Mouse (Mus musculus): ENCODE results near the gene Olfr229. TPM values are rescaled to one million over a fixed set of nuclear protein-coding genes. Genes with fewer than 3 reads are reported as not detected.
"Not testable (repeated sequence)": the region's sequence is repeated elsewhere in the genome, so short reads cannot be mapped to it uniquely, and the experiment has no call there.

Olfr229 gene
- polyA plus RNA-seq, 1 experiment from 2014 or later: not detected

GRCm38 (mm10) chr9:39928837-39929236 is 21.7 kb downstream of the Olfr229 start:
- H3K4me1 ChIP-seq (ENCODE audit: control insufficient read depth in 2 of 2, insufficient read depth in 2 of 2, low read length in 2 of 2); H3K9me3 ChIP-seq (ENCODE audit: control insufficient read depth, low read length); H3K27ac ChIP-seq (replicated peaks in 1 of 2; ENCODE audit: control insufficient read depth in 1 of 2, insufficient read depth in 1 of 2, low read depth in 2 of 2, low read length in 2 of 2); H3K4me2 ChIP-seq (ENCODE audit: low read length); ATAC-seq (ENCODE audit: insufficient number of reproducible peaks, insufficient read depth, low FRiP score, low read depth); H3K36me3 ChIP-seq (ENCODE audit: control insufficient read depth, insufficient read depth, low read length); H3K9ac ChIP-seq (ENCODE audit: low read length); H3K4me3 ChIP-seq (ENCODE audit: control insufficient read depth in 1 of 2, insufficient read depth in 1 of 2, low read depth in 1 of 2, low read length in 2 of 2); H3K27me3 ChIP-seq (ENCODE audit: control insufficient read depth, insufficient read depth, low read length): not testable (repeated sequence)
- WGBS: 52% methylated on average over 1 of the region's 1 CpGs

- no peaks in the 10 kb centered on the region for H3K9me3 ChIP-seq (ENCODE audit: control insufficient read depth, low read length)
- H3K4me2 ChIP-seq (ENCODE audit: low read length): no peak within 1 kb of the TSS
- no peak within 1 kb of the TSS for H3K4me3 ChIP-seq (ENCODE audit: control insufficient read depth in 1 of 2, insufficient read depth in 1 of 2, low read depth in 1 of 2, low read length in 2 of 2)
- no peak for ATAC-seq (ENCODE audit: insufficient number of reproducible peaks, insufficient read depth, low FRiP score, low read depth)
- H3K4me1 ChIP-seq (ENCODE audit: control insufficient read depth in 2 of 2, insufficient read depth in 2 of 2, low read length in 2 of 2): no peaks in the 10 kb centered on the region
- H3K36me3 ChIP-seq (ENCODE audit: control insufficient read depth, insufficient read depth, low read length): no peaks in the 10 kb centered on the region
- WGBS: 86% methylated on average over 1 of the region's 1 CpGs
- H3K27ac ChIP-seq (replicated peaks in 1 of 2; ENCODE audit: control insufficient read depth in 1 of 2, insufficient read depth in 1 of 2, low read depth in 2 of 2, low read length in 2 of 2): no peak within 1 kb of the TSS
- H3K9ac ChIP-seq (ENCODE audit: low read length): no peak within 1 kb of the TSS
- H3K27me3 ChIP-seq (ENCODE audit: control insufficient read depth, insufficient read depth, low read length): no peaks in the 10 kb centered on the region
Measured at GRCm38 (mm10) chr9:39937201-39937600, 30.1 kb downstream of the Olfr229 start, which contains the start of gene Olfr974. Gene Olfr974 (plus strand): TSS chr9:39937501.

- Histone ChIP-seq H3K4me1 (ENCODE audit: control insufficient read depth in 2 of 2, insufficient read depth in 2 of 2, low read length in 2 of 2) (no peaks in the 10 kb centered on the region), H3K4me3 (ENCODE audit: control insufficient read depth in 1 of 2, insufficient read depth in 1 of 2, low read depth in 1 of 2, low read length in 2 of 2) (no peak within 1 kb of the TSS), H3K27me3 (ENCODE audit: control insufficient read depth, insufficient read depth, low read length) (no peaks in the 10 kb centered on the region), H3K9me3 (ENCODE audit: control insufficient read depth, low read length) (no peaks in the 10 kb centered on the region), H3K36me3 (ENCODE audit: control insufficient read depth, insufficient read depth, low read length) (no peaks in the 10 kb centered on the region), H3K9ac (ENCODE audit: low read length) (no peak within 1 kb of the TSS), H3K4me2 (ENCODE audit: low read length) (no peak within 1 kb of the TSS), H3K27ac (replicated peaks in 1 of 2; ENCODE audit: control insufficient read depth in 1 of 2, insufficient read depth in 1 of 2, low read depth in 2 of 2, low read length in 2 of 2) (no peak within 1 kb of the TSS)
- ATAC-seq (ENCODE audit: insufficient number of reproducible peaks, insufficient read depth, low FRiP score, low read depth): no peak
- WGBS: 79% methylated on average over 1 of the region's 1 CpGs
Measured at GRCm38 (mm10) chr9:39951946-39952345, 44.8 kb downstream of the Olfr229 start, which contains the start of gene Olfr975. Gene Olfr975 (minus strand): TSS chr9:39952046.

- not testable (repeated sequence) for H3K27ac ChIP-seq (replicated peaks in 1 of 2; ENCODE audit: control insufficient read depth in 1 of 2, insufficient read depth in 1 of 2, low read depth in 2 of 2, low read length in 2 of 2); ATAC-seq (ENCODE audit: insufficient number of reproducible peaks, insufficient read depth, low FRiP score, low read depth); H3K4me1 ChIP-seq (ENCODE audit: control insufficient read depth in 2 of 2, insufficient read depth in 2 of 2, low read length in 2 of 2); H3K4me3 ChIP-seq (ENCODE audit: control insufficient read depth in 1 of 2, insufficient read depth in 1 of 2, low read depth in 1 of 2, low read length in 2 of 2); H3K4me2 ChIP-seq (ENCODE audit: low read length); H3K36me3 ChIP-seq (ENCODE audit: control insufficient read depth, insufficient read depth, low read length); H3K9ac ChIP-seq (ENCODE audit: low read length); H3K9me3 ChIP-seq (ENCODE audit: control insufficient read depth, low read length); H3K27me3 ChIP-seq (ENCODE audit: control insufficient read depth, insufficient read depth, low read length)
- 68% methylated on average over 6 of the region's 9 CpGs for WGBS
Measured at GRCm38 (mm10) chr9:39961033-39961432, 53.9 kb downstream of the Olfr229 start, which contains the start of gene Olfr976. Gene Olfr976 (minus strand): TSS chr9:39961133.

Other genes with a start within 250 kb of the Olfr229 start
- gene Olfr963, start 240.1 kb upstream of the Olfr229 start, polyA plus RNA-seq (2014; fragmentation: Nextera tagmentation; extraction: Ambion mirVana): not detected in 2 replicates
- gene Olfr149, start 200.2 kb upstream of the Olfr229 start, polyA plus RNA-seq (2014; fragmentation: Nextera tagmentation; extraction: Ambion mirVana): not detected in 2 replicates
- not detected in 2 replicates for gene Olfr965, start 196.0 kb upstream of the Olfr229 start, polyA plus RNA-seq (2014; fragmentation: Nextera tagmentation; extraction: Ambion mirVana)
- gene Olfr150, start 176.4 kb upstream of the Olfr229 start, polyA plus RNA-seq (2014; fragmentation: Nextera tagmentation; extraction: Ambion mirVana): not detected in 2 replicates
- gene Olfr967, start 161.1 kb upstream of the Olfr229 start, polyA plus RNA-seq (2014; fragmentation: Nextera tagmentation; extraction: Ambion mirVana): not detected in 2 replicates
- not detected in 2 replicates for gene Olfr968, start 124.1 kb upstream of the Olfr229 start, polyA plus RNA-seq (2014; fragmentation: Nextera tagmentation; extraction: Ambion mirVana)
- not detected in 2 replicates for gene Olfr969, start 116.4 kb upstream of the Olfr229 start, polyA plus RNA-seq (2014; fragmentation: Nextera tagmentation; extraction: Ambion mirVana)
- gene Olfr970, start 98.5 kb upstream of the Olfr229 start, polyA plus RNA-seq (2014; fragmentation: Nextera tagmentation; extraction: Ambion mirVana): not detected in 2 replicates
- gene Olfr971, start 70.5 kb upstream of the Olfr229 start, polyA plus RNA-seq (2014; fragmentation: Nextera tagmentation; extraction: Ambion mirVana): not detected in 2 replicates
- not detected in 2 replicates for gene Olfr972, start 40.9 kb upstream of the Olfr229 start, polyA plus RNA-seq (2014; fragmentation: Nextera tagmentation; extraction: Ambion mirVana)
- gene Olfr974, start 30.2 kb downstream of the Olfr229 start, polyA plus RNA-seq (2014; fragmentation: Nextera tagmentation; extraction: Ambion mirVana): not detected in 2 replicates
- gene Olfr975, start 44.7 kb downstream of the Olfr229 start, polyA plus RNA-seq (2014; fragmentation: Nextera tagmentation; extraction: Ambion mirVana): not detected in 2 replicates
- not detected in 2 replicates for gene Olfr976, start 53.8 kb downstream of the Olfr229 start, polyA plus RNA-seq (2014; fragmentation: Nextera tagmentation; extraction: Ambion mirVana)
- gene Olfr978, start 84.8 kb downstream of the Olfr229 start, polyA plus RNA-seq (2014; fragmentation: Nextera tagmentation; extraction: Ambion mirVana): not detected in 2 replicates
- gene Olfr979, start 96.1 kb downstream of the Olfr229 start, polyA plus RNA-seq (2014; fragmentation: Nextera tagmentation; extraction: Ambion mirVana): not detected in 2 replicates
- gene Olfr980, start 102.2 kb downstream of the Olfr229 start, polyA plus RNA-seq (2014; fragmentation: Nextera tagmentation; extraction: Ambion mirVana): not detected in 2 replicates
- gene Olfr981, start 114.1 kb downstream of the Olfr229 start, polyA plus RNA-seq (2014; fragmentation: Nextera tagmentation; extraction: Ambion mirVana): not detected in 2 replicates
- not detected in 2 replicates for gene Olfr982, start 166.5 kb downstream of the Olfr229 start, polyA plus RNA-seq (2014; fragmentation: Nextera tagmentation; extraction: Ambion mirVana)
- not detected in 2 replicates for gene Olfr983, start 186.3 kb downstream of the Olfr229 start, polyA plus RNA-seq (2014; fragmentation: Nextera tagmentation; extraction: Ambion mirVana)
- gene Olfr984, start 206.9 kb downstream of the Olfr229 start, polyA plus RNA-seq (2014; fragmentation: Nextera tagmentation; extraction: Ambion mirVana): not detected in 2 replicates
- not detected in 2 replicates for gene Olfr985, start 222.8 kb downstream of the Olfr229 start, polyA plus RNA-seq (2014; fragmentation: Nextera tagmentation; extraction: Ambion mirVana)
- not detected in 2 replicates for gene Tmem225, start 240.8 kb downstream of the Olfr229 start, polyA plus RNA-seq (2014; fragmentation: Nextera tagmentation; extraction: Ambion mirVana)

Measured in heart, embryonic 14.5 days (tissue).